8 mouse cellular contexts compared by ENCODE assay signal in genomic region chr4:136468553-136469327, GRCm38 (mm10). TPM values are rescaled to one million over a fixed set of nuclear protein-coding genes. Genes with fewer than 3 reads are reported as not detected.
DNase-seq lines count a peak whose midpoint lies in the region; ATAC-seq and TF ChIP-seq lines count a peak whose summit lies in the region.

No protein-coding gene starts in this region.

- H3K27ac ChIP-seq in forebrain, postnatal 0 days (ENCODE audit: low read depth, low read length) = peak overlapping the region; percentile 93; the same call in 1 of the 2 replicates
- peak overlapping the region; percentile 96; the same call in 1 of the 2 replicates for H3K27ac ChIP-seq in intestine, embryonic 14.5 days (ENCODE audit: low read depth)
- H3K27ac ChIP-seq in liver, postnatal 0 days (ENCODE audit: low read depth) = no peak overlapping the region
- H3K27ac ChIP-seq in stomach, embryonic 14.5 days (ENCODE audit: low read length) = no peak overlapping the region

- H3K27me3 ChIP-seq in forebrain, postnatal 0 days (ENCODE audit: insufficient read depth, low read length) = peaks cover under 1% of the 10 kb centered on the region; the same call in 1 of the 2 replicates
- H3K27me3 ChIP-seq in intestine, embryonic 14.5 days (replicated peaks; ENCODE audit: control insufficient read depth, insufficient read depth, low read length) = 0 out of 2 replicates have a peak, but pooled peaks cover 4% of the 10 kb centered on the region
- peaks cover 10% of the 10 kb centered on the region for H3K27me3 ChIP-seq in liver, postnatal 0 days (ENCODE audit: insufficient read depth, low read length)
- no peaks in the 10 kb centered on the region for H3K27me3 ChIP-seq in stomach, embryonic 14.5 days (ENCODE audit: control insufficient read depth, insufficient read depth, low read length)

- H3K9me3 ChIP-seq in forebrain, postnatal 0 days (ENCODE audit: low read length) = no peaks in the 10 kb centered on the region
- H3K9me3 ChIP-seq in intestine, embryonic 14.5 days (ENCODE audit: control insufficient read depth, low read length) = no peaks in the 10 kb centered on the region
- H3K9me3 ChIP-seq in liver, postnatal 0 days (ENCODE audit: low read length) = no peaks in the 10 kb centered on the region
- no peaks in the 10 kb centered on the region for H3K9me3 ChIP-seq in stomach, embryonic 14.5 days (ENCODE audit: control insufficient read depth, low read depth, low read length)

- no peak for TF ChIP-seq EP300 in liver, postnatal 0 days (IDR thresholded peaks at IDR 0.05; ENCODE audit: low read depth)

- H3K4me2 ChIP-seq in forebrain, postnatal 0 days (ENCODE audit: low read depth) = peak overlapping the region; percentile 51
- peak overlapping the region; percentile 64 for H3K4me2 ChIP-seq in intestine, embryonic 14.5 days (ENCODE audit: low read length)
- peak overlapping the region; percentile 74 for H3K4me2 ChIP-seq in liver, postnatal 0 days (ENCODE audit: low read depth, low read length)
- peak overlapping the region; percentile 56; the same call in 1 of the 2 replicates for H3K4me2 ChIP-seq in stomach, embryonic 14.5 days (replicated peaks; ENCODE audit: low read depth, low read length)

- no peak for ATAC-seq in forebrain, postnatal 0 days
- 0 out of 2 replicates have a peak, but pooled peaks have one; percentile 6 for ATAC-seq in intestine, embryonic 14.5 days (replicated peaks; ENCODE audit: low FRiP score, low TSS enrichment, low read depth)
- no peak for ATAC-seq in liver, postnatal 0 days
- no peak for ATAC-seq in stomach, embryonic 14.5 days (ENCODE audit: insufficient number of reproducible peaks, insufficient read depth, low FRiP score, low read depth)

- WGBS in forebrain, postnatal 0 days = 75% methylated on average over 14 of the region's 14 CpGs
- 73% methylated on average over 14 of the region's 14 CpGs for WGBS in intestine, embryonic 14.5 days
- 67% methylated on average over 14 of the region's 14 CpGs for WGBS in liver, postnatal 0 days (ENCODE audit: insufficient replicate concordance)
- WGBS in stomach, embryonic 14.5 days = 74% methylated on average over 14 of the region's 14 CpGs

- TF ChIP-seq CTCF in forebrain, postnatal 0 days (IDR thresholded peaks at IDR 0.05; ENCODE audit: low read depth) = no peak
- TF ChIP-seq CTCF in liver, postnatal 0 days (IDR thresholded peaks at IDR 0.05; ENCODE audit: low read depth) = no peak

- no peaks in the 10 kb centered on the region for H3K36me3 ChIP-seq in forebrain, postnatal 0 days (ENCODE audit: insufficient read depth)
- H3K36me3 ChIP-seq in intestine, embryonic 14.5 days (ENCODE audit: control insufficient read depth, insufficient read depth, low read length) = no peaks in the 10 kb centered on the region
- H3K36me3 ChIP-seq in liver, postnatal 0 days (replicated peaks; ENCODE audit: insufficient read depth, low read length) = no peaks in the 10 kb centered on the region
- no peaks in the 10 kb centered on the region for H3K36me3 ChIP-seq in stomach, embryonic 14.5 days (ENCODE audit: control insufficient read depth, insufficient read depth, low read length)

- no peak overlapping the region for H3K9ac ChIP-seq in forebrain, postnatal 0 days
- H3K9ac ChIP-seq in intestine, embryonic 14.5 days (ENCODE audit: low read length) = no peak overlapping the region
- no peak overlapping the region for H3K9ac ChIP-seq in liver, postnatal 0 days (replicated peaks)
- H3K9ac ChIP-seq in stomach, embryonic 14.5 days (replicated peaks; ENCODE audit: low read depth, low read length) = no peak overlapping the region

- peak; percentile 25 for DNase-seq in kidney, adult 11 months
- no peak for DNase-seq in kidney, adult 8-10 months
- DNase-seq in adrenal gland, adult 8-10 months = peak; percentile 24
- DNase-seq in forebrain, postnatal 0 days = no peak
- DNase-seq in intestine, embryonic 14.5 days (ENCODE audit: low spot score) = peak; percentile 55
- no peak for DNase-seq in liver, postnatal 0 days
- no peak for DNase-seq in spleen, postnatal 14 days (ENCODE audit: low spot score in 2 of 2)

- H3K4me1 ChIP-seq in forebrain, postnatal 0 days (ENCODE audit: insufficient read depth) = peaks cover 10% of the 10 kb centered on the region
- peaks cover 24% of the 10 kb centered on the region for H3K4me1 ChIP-seq in intestine, embryonic 14.5 days (replicated peaks; ENCODE audit: control insufficient read depth, insufficient read depth, low read length)
- peaks cover 16% of the 10 kb centered on the region for H3K4me1 ChIP-seq in liver, postnatal 0 days (ENCODE audit: insufficient read depth)
- H3K4me1 ChIP-seq in stomach, embryonic 14.5 days (ENCODE audit: control insufficient read depth, insufficient read depth, low read length) = peaks cover 20% of the 10 kb centered on the region; the same call in 1 of the 2 replicates

- H3K4me3 ChIP-seq in forebrain, postnatal 0 days (ENCODE audit: low read depth, low read length) = no peak overlapping the region
- H3K4me3 ChIP-seq in intestine, embryonic 14.5 days (ENCODE audit: low read depth, low read length) = no peak overlapping the region
- H3K4me3 ChIP-seq in liver, postnatal 0 days (ENCODE audit: low read depth, low read length) = no peak overlapping the region
- peak overlapping the region; percentile 81; the same call in 1 of the 2 replicates for H3K4me3 ChIP-seq in stomach, embryonic 14.5 days (ENCODE audit: low read depth, low read length)

RNA-seq across cellular contexts. Expression of gene Luzp1, which starts 0.8 kb away (rescaled TPM):
- 10 to 100 TPM; 26.4 to 46.4 (median 40.1) TPM for total RNA-seq in adrenal gland, adult 8-10 months (2022)
- total RNA-seq in forebrain, postnatal 0 days (2014; rRNA removed) = 11.6 and 20.8 TPM in 2 replicates
- 34.8 and 50.0 TPM in 2 replicates for polyA plus RNA-seq in forebrain, postnatal 0 days (2015; fragmentation: Nextera tagmentation; extraction: Ambion mirVana)
- polyA plus RNA-seq in intestine, embryonic 14.5 days (2014; fragmentation: Nextera tagmentation; extraction: Ambion mirVana) = 112 and 122 TPM in 2 replicates
- polyA plus RNA-seq in liver, postnatal 0 days (2015; fragmentation: Nextera tagmentation; extraction: Ambion mirVana) = 18.1 and 20.8 TPM in 2 replicates
- 114 and 128 TPM in 2 replicates for polyA plus RNA-seq in stomach, embryonic 14.5 days (2014; fragmentation: Nextera tagmentation; extraction: Ambion mirVana)

RNA-seq across cellular contexts. Expression of gene 6030445D17Rik, which starts 6.7 kb away (rescaled TPM):
- under 1 TPM; 0.31 to 0.92 (median 0.50) TPM for total RNA-seq in adrenal gland, adult 8-10 months (2022)
- total RNA-seq in forebrain, postnatal 0 days (2014; rRNA removed) = 0.23 and 0.29 TPM in 2 replicates
- polyA plus RNA-seq in forebrain, postnatal 0 days (2015; fragmentation: Nextera tagmentation; extraction: Ambion mirVana) = 0.10 and 0.23 TPM in 2 replicates
- 0.23 and 0.43 TPM in 2 replicates for polyA plus RNA-seq in intestine, embryonic 14.5 days (2014; fragmentation: Nextera tagmentation; extraction: Ambion mirVana)
- 0.12 TPM in 1 of 2 replicates, not detected in the other for polyA plus RNA-seq in liver, postnatal 0 days (2015; fragmentation: Nextera tagmentation; extraction: Ambion mirVana)
- polyA plus RNA-seq in stomach, embryonic 14.5 days (2014; fragmentation: Nextera tagmentation; extraction: Ambion mirVana) = 0.46 and 0.48 TPM in 2 replicates

RNA-seq across cellular contexts. Expression of gene Htr1d, which starts 45.4 kb away (rescaled TPM):
- under 1 TPM in 1 of 4 experiments, not detected in 3; 0.19 TPM for total RNA-seq in adrenal gland, adult 8-10 months (2022)
- 2.0 and 2.4 TPM in 2 replicates for total RNA-seq in forebrain, postnatal 0 days (2014; rRNA removed)
- polyA plus RNA-seq in forebrain, postnatal 0 days (2015; fragmentation: Nextera tagmentation; extraction: Ambion mirVana) = 2.4 and 3.1 TPM in 2 replicates
- polyA plus RNA-seq in intestine, embryonic 14.5 days (2014; fragmentation: Nextera tagmentation; extraction: Ambion mirVana) = 0.12 and 0.16 TPM in 2 replicates
- polyA plus RNA-seq in liver, postnatal 0 days (2015; fragmentation: Nextera tagmentation; extraction: Ambion mirVana) = not detected in 2 replicates
- 0.31 and 0.42 TPM in 2 replicates for polyA plus RNA-seq in stomach, embryonic 14.5 days (2014; fragmentation: Nextera tagmentation; extraction: Ambion mirVana)

Comparison
In these comparisons a context has a peak if more than half of its experiments do, and no peak if none do; other contexts are left out.
1. DNase-seq: peak in kidney, adult 11 months (single experiment), adrenal gland, adult 8-10 months (single experiment) and intestine, embryonic 14.5 days (single experiment); none in kidney, adult 8-10 months (0 of 2), forebrain, postnatal 0 days (single experiment), liver, postnatal 0 days (single experiment) and spleen, postnatal 14 days (0 of 2).
2. H3K27ac ChIP-seq: peak in forebrain, postnatal 0 days (single experiment) and intestine, embryonic 14.5 days (single experiment); none in liver, postnatal 0 days (single experiment) and stomach, embryonic 14.5 days (single experiment).
3. Peak in every context shown above with its lines, with median percentiles within 50 percentile points of each other: H3K4me2 ChIP-seq.